Mouse (Mus musculus): Measurements from ENCODE around the gene Gm11214.

Gene Gm11214

GRCm38 (mm10) chr4:63663279-63663678, at the start of gene Gm11214:
Gene Gm11214, minus strand, starts transcription at chr4:63663379.
- no peak for DNase-seq (ENCODE audit: inconsistent age in 2 of 2, low spot score in 1 of 2)

GRCm38 (mm10) chr4:63711886-63712285, 48.7 kb upstream of the Gm11214 start:
- no peak for DNase-seq (ENCODE audit: inconsistent age in 2 of 2, low spot score in 1 of 2)

DNA sequence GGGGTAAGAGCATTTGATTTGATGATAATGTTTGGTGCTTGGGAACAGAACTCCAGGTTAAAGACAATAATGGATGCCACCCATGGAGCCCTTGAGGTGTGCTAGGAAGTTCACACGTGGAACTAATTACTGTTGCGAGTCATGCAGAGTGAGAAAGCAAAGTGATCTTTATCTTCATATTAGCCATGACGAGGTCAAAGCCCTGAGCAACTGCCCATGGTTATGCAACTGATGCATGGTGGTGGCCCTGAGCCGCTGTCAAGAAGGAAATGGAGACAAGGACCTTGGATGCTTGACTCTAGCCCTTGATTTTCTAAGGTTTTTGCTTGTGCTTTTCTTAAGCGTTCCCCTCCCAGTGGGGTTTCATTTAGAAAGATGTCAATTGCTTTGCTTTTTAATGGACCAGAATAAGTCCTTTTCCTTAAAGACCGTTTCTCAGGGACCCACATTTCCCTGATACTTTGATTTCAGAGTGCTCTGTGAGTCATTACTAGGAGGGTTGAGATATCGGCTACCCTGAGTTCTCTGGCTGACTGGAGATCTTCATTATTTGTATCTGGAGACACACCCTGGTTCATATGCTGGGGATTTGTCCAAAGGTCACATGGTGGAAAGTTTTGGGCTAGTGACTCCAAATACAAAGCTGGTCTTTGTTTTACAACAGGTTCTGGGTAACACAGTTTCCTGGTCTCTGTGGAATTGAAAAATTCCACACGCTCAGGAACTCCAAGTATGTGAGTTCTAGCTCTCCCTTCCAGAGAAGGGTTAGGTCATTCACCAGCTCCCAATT, 47.4 kb upstream of the Gm11214 start:
- DNase-seq (ENCODE audit: inconsistent age in 2 of 2, low spot score in 1 of 2): peak; percentile 15 to 89

- DNase-seq (ENCODE audit: inconsistent age in 2 of 2, low spot score in 1 of 2): no peak
Measured at GRCm38 (mm10) chr4:63706279-63706971, 43.2 kb upstream of the Gm11214 start.

DNA sequence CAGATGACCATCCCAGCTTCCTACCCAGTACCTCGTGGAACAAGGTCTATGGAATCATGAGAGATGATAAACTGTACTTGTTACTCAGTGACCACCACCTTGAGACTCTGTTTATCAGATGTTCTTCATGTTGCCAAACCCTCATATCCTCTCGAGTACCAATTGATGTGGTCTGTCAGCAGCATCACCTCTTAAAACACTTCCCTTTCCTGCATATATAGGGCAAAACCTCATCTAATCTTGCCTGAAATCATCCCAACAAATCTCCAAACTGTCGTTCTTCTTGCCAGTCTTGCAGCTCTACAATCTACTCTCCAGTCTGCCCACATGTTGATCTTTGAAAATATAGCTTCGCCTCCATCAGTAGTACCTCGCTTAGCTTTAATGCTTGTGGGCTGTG, 41.1 kb upstream of the Gm11214 start:
- DNase-seq (ENCODE audit: inconsistent age in 2 of 2, low spot score in 1 of 2): no peak

- DNase-seq (ENCODE audit: inconsistent age in 2 of 2, low spot score in 1 of 2): no peak
Measured at GRCm38 (mm10) chr4:63703686-63704085, 40.5 kb upstream of the Gm11214 start.

GRCm38 (mm10) chr4:63702006-63702704, 39.0 kb upstream of the Gm11214 start:
- no peak for DNase-seq (ENCODE audit: inconsistent age in 2 of 2, low spot score in 1 of 2)

- DNase-seq (ENCODE audit: inconsistent age in 2 of 2, low spot score in 1 of 2): no peak
Measured at GRCm38 (mm10) chr4:63699749-63700148, 36.6 kb upstream of the Gm11214 start.

DNA sequence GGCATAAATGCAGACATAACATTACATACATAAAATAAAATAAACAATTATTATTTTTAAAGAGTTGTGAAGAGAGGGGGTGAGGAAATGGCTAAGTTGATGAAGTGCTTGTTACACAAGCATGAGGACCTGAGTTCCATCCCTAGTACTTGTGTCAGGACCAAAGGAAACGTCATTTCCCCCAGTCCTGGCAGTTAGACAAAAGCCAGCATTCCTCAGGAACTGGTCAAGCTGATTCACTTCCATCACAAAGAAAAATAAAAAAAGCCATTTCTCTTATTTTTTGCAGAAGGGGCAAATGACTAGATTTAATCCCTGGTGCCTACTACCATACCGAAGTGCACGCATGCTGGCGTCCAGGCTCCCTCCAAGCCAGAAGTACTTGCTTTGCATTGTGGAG, 33.7 kb upstream of the Gm11214 start:
- no peak for DNase-seq (ENCODE audit: inconsistent age in 2 of 2, low spot score in 1 of 2)

GRCm38 (mm10) chr4:63692351-63692750, 29.2 kb upstream of the Gm11214 start:
- no peak for DNase-seq (ENCODE audit: inconsistent age in 2 of 2, low spot score in 1 of 2)

DNA sequence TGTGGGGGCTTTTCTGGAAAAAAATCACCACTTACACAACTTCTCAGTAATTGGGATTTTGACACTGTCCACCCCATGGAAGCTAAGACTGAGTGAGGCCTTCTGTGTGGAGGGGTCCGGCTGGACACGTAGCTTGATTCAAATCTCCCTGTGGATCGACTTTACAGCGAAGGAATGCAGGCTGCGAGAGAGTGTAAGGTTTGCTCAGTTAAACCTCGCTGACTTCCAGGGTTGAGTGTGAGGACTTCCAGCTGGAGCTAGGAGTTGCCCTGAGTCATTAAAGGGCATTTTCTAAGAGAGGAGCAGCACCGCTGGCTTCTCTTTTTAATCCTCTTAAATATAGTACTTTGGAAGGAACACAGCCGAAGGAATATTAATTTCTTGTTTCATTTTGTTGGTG, 24.2 kb upstream of the Gm11214 start:
- DNase-seq (ENCODE audit: inconsistent age in 2 of 2, low spot score in 1 of 2): no peak

DNA sequence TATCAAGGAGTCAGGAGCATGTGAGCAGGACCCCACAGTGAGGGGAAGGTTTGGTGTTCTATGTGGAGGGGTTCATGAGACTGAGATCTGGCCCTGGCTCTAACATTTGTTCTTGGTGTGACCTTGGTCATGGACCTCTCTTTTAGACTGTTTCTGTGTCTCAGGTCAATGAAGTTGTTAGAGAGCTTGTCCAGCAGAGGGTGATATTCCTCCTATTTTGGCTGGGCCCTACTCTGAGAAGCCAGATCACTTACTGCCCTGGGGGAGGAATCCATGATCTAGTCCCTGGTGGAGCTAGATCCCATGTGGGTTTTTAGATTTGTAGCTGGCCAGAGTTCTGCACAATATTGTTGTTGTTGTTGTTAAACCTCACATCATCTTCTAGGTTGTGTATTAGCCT, 23.0 kb upstream of the Gm11214 start:
- DNase-seq (ENCODE audit: inconsistent age in 2 of 2, low spot score in 1 of 2): peak; percentile 45 to 87

DNA sequence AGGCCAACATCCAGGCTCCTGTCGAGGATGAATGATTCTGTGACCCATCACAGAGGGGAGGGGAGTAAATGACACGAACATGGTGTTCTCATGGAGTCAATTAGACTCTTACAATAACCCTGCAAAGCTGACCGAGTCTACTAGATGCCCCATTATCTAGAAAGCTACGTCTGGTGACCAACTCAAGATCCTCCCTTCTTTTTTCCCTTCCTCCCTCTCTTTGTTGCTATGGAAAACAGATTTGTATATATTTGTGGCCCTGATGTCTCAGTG, 22.0 kb upstream of the Gm11214 start:
- no peak for DNase-seq (ENCODE audit: inconsistent age in 2 of 2, low spot score in 1 of 2)

- no peak for DNase-seq (ENCODE audit: inconsistent age in 2 of 2, low spot score in 1 of 2)
Measured at GRCm38 (mm10) chr4:63684412-63685252, 21.5 kb upstream of the Gm11214 start.

DNA sequence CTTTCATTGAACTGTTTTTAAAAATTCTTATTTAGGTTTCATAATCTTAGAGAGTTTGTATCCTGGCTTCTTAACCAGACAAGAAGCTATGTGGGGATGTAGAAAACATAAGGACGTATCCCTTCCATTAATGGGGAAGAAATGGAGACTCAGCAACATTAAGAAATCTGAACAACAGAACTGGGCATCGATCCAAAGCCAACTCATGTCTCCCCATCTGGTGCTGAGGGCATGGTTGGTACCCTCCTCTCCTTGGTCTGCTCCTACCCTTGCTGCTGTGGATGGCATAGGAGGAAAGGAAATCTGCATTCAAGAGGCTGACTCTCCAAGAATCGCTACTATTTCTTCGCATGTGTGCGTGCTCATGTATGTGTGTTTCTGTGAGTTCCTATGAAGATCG, 20.5 kb upstream of the Gm11214 start:
- DNase-seq (ENCODE audit: inconsistent age in 2 of 2, low spot score in 1 of 2): no peak

- no peak for DNase-seq (ENCODE audit: inconsistent age in 2 of 2, low spot score in 1 of 2)
Measured at GRCm38 (mm10) chr4:63683056-63683455, 19.9 kb upstream of the Gm11214 start.

- no peak for DNase-seq (ENCODE audit: inconsistent age in 2 of 2, low spot score in 1 of 2)
Measured at GRCm38 (mm10) chr4:63682441-63682840, 19.3 kb upstream of the Gm11214 start.

GRCm38 (mm10) chr4:63681557-63681956, 18.4 kb upstream of the Gm11214 start:
- no peak for DNase-seq (ENCODE audit: inconsistent age in 2 of 2, low spot score in 1 of 2)

DNA sequence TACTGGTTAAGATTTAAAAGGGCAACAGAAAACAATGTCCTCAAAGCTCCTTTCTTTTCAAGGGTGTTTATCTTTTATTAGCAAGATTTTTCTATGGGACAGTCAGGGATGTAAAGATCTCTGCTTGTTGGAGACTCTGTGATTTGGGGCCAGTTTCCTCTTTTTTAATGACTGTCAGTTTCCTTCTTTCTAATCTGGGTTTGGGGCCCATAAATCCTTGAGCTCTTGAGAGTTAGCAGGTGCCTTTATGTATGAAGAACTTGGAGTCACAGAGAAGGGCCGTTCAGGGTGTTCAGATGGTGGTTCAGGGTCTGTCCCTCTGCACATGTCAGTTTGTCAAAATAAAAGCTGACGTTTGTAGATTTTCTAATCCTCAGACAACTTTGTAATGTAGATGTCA, 11.9 kb upstream of the Gm11214 start:
- DNase-seq (ENCODE audit: inconsistent age in 2 of 2, low spot score in 1 of 2): no peak

GRCm38 (mm10) chr4:63668255-63668654, 5.1 kb upstream of the Gm11214 start:
- peak; percentile 63 to 81 for DNase-seq (ENCODE audit: inconsistent age in 2 of 2, low spot score in 1 of 2)

DNA sequence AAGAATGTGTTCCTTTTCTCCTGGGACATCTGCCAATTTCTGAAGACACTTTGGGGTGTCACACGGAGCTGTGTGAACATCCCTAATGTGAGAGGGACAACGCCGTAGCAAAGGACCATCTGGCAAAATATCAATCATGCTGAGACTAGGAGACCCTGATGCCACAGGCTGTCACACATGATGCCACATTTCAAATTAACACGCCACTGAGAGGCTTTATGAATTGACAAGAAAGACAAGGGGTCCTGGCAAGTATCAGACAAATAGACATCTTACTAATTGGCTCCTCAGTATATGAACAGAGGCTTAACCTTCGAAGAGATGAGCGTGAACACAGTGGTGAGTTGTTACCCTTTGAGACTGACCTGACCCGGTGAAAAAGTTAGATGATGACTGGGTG, 2.6 kb upstream of the Gm11214 start:
- no peak for DNase-seq (ENCODE audit: inconsistent age in 2 of 2, low spot score in 1 of 2)
